Comparison of ENCODE assay signal across 26 mouse cellular contexts in genomic region chr2:84619646-84620340, GRCm38 (mm10). TPM values are rescaled to one million over a fixed set of nuclear protein-coding genes. Genes with fewer than 3 reads are reported as not detected.
DNase-seq lines count a peak whose midpoint lies in the region; ATAC-seq and TF ChIP-seq lines count a peak whose summit lies in the region.
"Had no signal": no experiment of that assay in that cellular context is flagged by ENCODE, and none has a peak within 500 bp of the region (broad histone marks: within the 10 kb centered on the region; RNA-seq: fewer than 3 reads in every experiment).

No protein-coding gene starts in this region.

- 91% methylated on average over 21 of the region's 21 CpGs for WGBS in heart, embryonic 12.5 days
- WGBS in liver, embryonic 13.5 days (ENCODE audit: insufficient replicate concordance), result 87% methylated on average over 21 of the region's 21 CpGs
- 86% methylated on average over 21 of the region's 21 CpGs for WGBS in liver, embryonic 12.5 days (ENCODE audit: insufficient replicate concordance)
- WGBS in intestine, postnatal 0 days, result 92% methylated on average over 21 of the region's 21 CpGs
- WGBS in stomach, embryonic 15.5 days, result 95% methylated on average over 21 of the region's 21 CpGs

- TF ChIP-seq CTCF in intestine, postnatal 0 days (IDR thresholded peaks at IDR 0.05; ENCODE audit: low read depth), result no peak

- peak overlapping the region; percentile 47; the same call in 1 of the 2 replicates for H3K27ac ChIP-seq in heart, embryonic 12.5 days (ENCODE audit: poor library complexity, severe bottlenecking)
- H3K27ac ChIP-seq in liver, embryonic 13.5 days, result no peak overlapping the region
- no peak overlapping the region for H3K27ac ChIP-seq in liver, embryonic 12.5 days
- peak overlapping the region; percentile 73 for H3K27ac ChIP-seq in intestine, postnatal 0 days (ENCODE audit: low read depth, low read length)
- peak overlapping the region; percentile 46; the same call in 1 of the 2 replicates for H3K27ac ChIP-seq in stomach, embryonic 15.5 days
- H3K27ac ChIP-seq: embryonic facial prominence, embryonic 13.5 days; midbrain, embryonic 12.5 days; neural tube, embryonic 12.5 days had no signal

- DNase-seq in heart, postnatal 14 days, result no peak
- no peak for DNase-seq in liver, embryonic 13.5 days
- DNase-seq in layer of hippocampus, postnatal 14 days (ENCODE audit: low spot score in 2 of 2), result no peak
- DNase-seq: adrenal gland, postnatal 36 days; cerebellum, adult 2 months; gastrocnemius, postnatal 14 days; lung, adult 18-20 months; lung, postnatal 4 days; spleen, adult 18-20 months had no signal

- H3K27me3 ChIP-seq in heart, embryonic 12.5 days (replicated peaks), result no peaks in the 10 kb centered on the region
- H3K27me3 ChIP-seq in liver, embryonic 13.5 days, result no peaks in the 10 kb centered on the region
- H3K27me3 ChIP-seq in liver, embryonic 12.5 days (replicated peaks), result no peaks in the 10 kb centered on the region
- H3K27me3 ChIP-seq in intestine, postnatal 0 days (replicated peaks; ENCODE audit: control insufficient read depth, insufficient read depth, low read length), result no peaks in the 10 kb centered on the region
- H3K27me3 ChIP-seq in stomach, embryonic 15.5 days (replicated peaks), result no peaks in the 10 kb centered on the region
- H3K27me3 ChIP-seq: embryonic facial prominence, embryonic 13.5 days; limb, embryonic 15.5 days; midbrain, embryonic 12.5 days; neural tube, embryonic 12.5 days; Patski had no signal

- H3K4me3 ChIP-seq in heart, embryonic 12.5 days, result no peak overlapping the region
- H3K4me3 ChIP-seq in liver, embryonic 13.5 days (replicated peaks), result no peak overlapping the region
- H3K4me3 ChIP-seq in liver, embryonic 12.5 days, result no peak overlapping the region
- no peak overlapping the region for H3K4me3 ChIP-seq in intestine, postnatal 0 days (ENCODE audit: low read depth, low read length)
- no peak overlapping the region for H3K4me3 ChIP-seq in stomach, embryonic 15.5 days (replicated peaks)
- H3K4me3 ChIP-seq: embryonic facial prominence, embryonic 13.5 days; limb, embryonic 15.5 days; midbrain, embryonic 12.5 days; neural tube, embryonic 12.5 days had no signal

- H3K36me3 ChIP-seq in heart, embryonic 12.5 days, result peaks cover 78% of the 10 kb centered on the region
- H3K36me3 ChIP-seq in liver, embryonic 13.5 days, result peaks cover 56% of the 10 kb centered on the region
- peaks cover 64% of the 10 kb centered on the region for H3K36me3 ChIP-seq in liver, embryonic 12.5 days
- H3K36me3 ChIP-seq in intestine, postnatal 0 days (ENCODE audit: control insufficient read depth, insufficient read depth), result peaks cover 45% of the 10 kb centered on the region
- H3K36me3 ChIP-seq in stomach, embryonic 15.5 days, result peaks cover 47% of the 10 kb centered on the region

- no peak overlapping the region for H3K4me2 ChIP-seq in heart, embryonic 12.5 days
- no peak overlapping the region for H3K4me2 ChIP-seq in liver, embryonic 13.5 days
- H3K4me2 ChIP-seq in liver, embryonic 12.5 days, result no peak overlapping the region
- no peak overlapping the region for H3K4me2 ChIP-seq in intestine, postnatal 0 days (replicated peaks; ENCODE audit: low read depth)
- no peak overlapping the region for H3K4me2 ChIP-seq in stomach, embryonic 15.5 days
- H3K4me2 ChIP-seq: embryonic facial prominence, embryonic 13.5 days; limb, embryonic 15.5 days; midbrain, embryonic 12.5 days; neural tube, embryonic 12.5 days had no signal

- peaks cover 35% of the 10 kb centered on the region for H3K4me1 ChIP-seq in heart, embryonic 12.5 days (replicated peaks)
- H3K4me1 ChIP-seq in liver, embryonic 13.5 days (replicated peaks), result peaks cover 27% of the 10 kb centered on the region
- peaks cover 31% of the 10 kb centered on the region for H3K4me1 ChIP-seq in liver, embryonic 12.5 days
- peaks cover 12% of the 10 kb centered on the region; the same call in 1 of the 2 replicates for H3K4me1 ChIP-seq in intestine, postnatal 0 days (replicated peaks; ENCODE audit: control insufficient read depth, insufficient read depth, low read length)
- H3K4me1 ChIP-seq in stomach, embryonic 15.5 days, result peaks cover 14% of the 10 kb centered on the region; the same call in 1 of the 2 replicates
- H3K4me1 ChIP-seq: midbrain, embryonic 12.5 days; neural tube, embryonic 12.5 days had no signal

- intact Hi-C loops in heart, postnatal 14 days (cut with DNase I), result loop anchor here (2.0 kb wide), 2 partner anchors 13 to 29 kb away; no protein-coding TSS in a partner anchor

- no peaks in the 10 kb centered on the region for H3K9me3 ChIP-seq in heart, embryonic 12.5 days (replicated peaks)
- H3K9me3 ChIP-seq in liver, embryonic 13.5 days (replicated peaks), result no peaks in the 10 kb centered on the region
- no peaks in the 10 kb centered on the region for H3K9me3 ChIP-seq in liver, embryonic 12.5 days (replicated peaks)
- no peaks in the 10 kb centered on the region for H3K9me3 ChIP-seq in intestine, postnatal 0 days (ENCODE audit: control insufficient read depth)
- H3K9me3 ChIP-seq in stomach, embryonic 15.5 days, result no peaks in the 10 kb centered on the region
- H3K9me3 ChIP-seq: embryonic facial prominence, embryonic 13.5 days; limb, embryonic 15.5 days; midbrain, embryonic 12.5 days; neural tube, embryonic 12.5 days had no signal

- no peak for ATAC-seq in heart, embryonic 12.5 days (ENCODE audit: insufficient number of reproducible peaks, low FRiP score)
- 0 out of 2 replicates have a peak, but pooled peaks have one; percentile 17 for ATAC-seq in liver, embryonic 13.5 days (ENCODE audit: low read depth)
- ATAC-seq in liver, embryonic 12.5 days, result no peak
- ATAC-seq in intestine, postnatal 0 days, result no peak
- ATAC-seq in stomach, embryonic 15.5 days (ENCODE audit: insufficient read depth, low FRiP score, low read depth), result no peak; the same call in 1 of the 2 replicates
- ATAC-seq: activated CD4-positive, CD25-positive, alpha-beta regulatory T cell, adult 4 months; hindbrain, embryonic 16.5 days; Patski had no signal

- H3K9ac ChIP-seq in heart, embryonic 12.5 days, result 0 out of 2 replicates have a peak overlapping the region, but pooled peaks have one; percentile 38
- H3K9ac ChIP-seq in liver, embryonic 13.5 days, result no peak overlapping the region
- H3K9ac ChIP-seq in liver, embryonic 12.5 days, result no peak overlapping the region
- H3K9ac ChIP-seq in intestine, postnatal 0 days (ENCODE audit: low read depth, low read length), result no peak overlapping the region
- H3K9ac ChIP-seq in stomach, embryonic 15.5 days, result no peak overlapping the region
- H3K9ac ChIP-seq: embryonic facial prominence, embryonic 13.5 days; limb, embryonic 15.5 days; midbrain, embryonic 12.5 days; neural tube, embryonic 12.5 days had no signal

RNA-seq across cellular contexts. Expression of gene Ctnnd1, which starts 30.8 kb away (rescaled TPM):
- 105 and 109 TPM in 2 replicates for polyA plus RNA-seq in heart, embryonic 12.5 days (2016; fragmentation: Nextera tagmentation; extraction: Ambion mirVana)
- 100 to 1,000 TPM in 1 of 2 experiments, 10 to 100 TPM in 1; 92.4 to 107 TPM for total RNA-seq in heart, postnatal 14 days (2021)
- polyA plus RNA-seq in liver, embryonic 13.5 days (2015; fragmentation: Nextera tagmentation; extraction: Ambion mirVana), result 10.8 and 16.7 TPM in 2 replicates
- 18.6 and 20.5 TPM in 2 replicates for polyA plus RNA-seq in liver, embryonic 12.5 days (2016; fragmentation: Nextera tagmentation; extraction: Ambion mirVana)
- 45.4 and 46.1 TPM in 2 replicates for polyA plus RNA-seq in intestine, postnatal 0 days (2015; fragmentation: Nextera tagmentation; extraction: Ambion mirVana)
- polyA plus RNA-seq in stomach, embryonic 15.5 days (2015; fragmentation: Nextera tagmentation; extraction: Ambion mirVana), result 60.0 and 71.9 TPM in 2 replicates
- 10 to 100 TPM; 59.1 to 68.0 TPM for total RNA-seq in layer of hippocampus, postnatal 14 days (2021)

RNA-seq across cellular contexts. Expression of gene Btbd18, which starts 39.1 kb away (rescaled TPM):
- polyA plus RNA-seq in heart, embryonic 12.5 days (2016; fragmentation: Nextera tagmentation; extraction: Ambion mirVana), result 0.10 TPM in 2 replicates
- not detected for total RNA-seq in heart, postnatal 14 days (2021)
- polyA plus RNA-seq in liver, embryonic 13.5 days (2015; fragmentation: Nextera tagmentation; extraction: Ambion mirVana), result 0.03 and 0.06 TPM in 2 replicates
- polyA plus RNA-seq in liver, embryonic 12.5 days (2016; fragmentation: Nextera tagmentation; extraction: Ambion mirVana), result 0.04 and 0.10 TPM in 2 replicates
- 0.07 TPM in 1 of 2 replicates, not detected in the other for polyA plus RNA-seq in intestine, postnatal 0 days (2015; fragmentation: Nextera tagmentation; extraction: Ambion mirVana)
- polyA plus RNA-seq in stomach, embryonic 15.5 days (2015; fragmentation: Nextera tagmentation; extraction: Ambion mirVana), result 0.18 and 0.22 TPM in 2 replicates
- total RNA-seq in layer of hippocampus, postnatal 14 days (2021), result not detected
- total RNA-seq: common myeloid progenitor, adult 5-6 weeks; gastrocnemius, postnatal 14 days; layer of hippocampus, adult 8-10 months had no signal
- polyA plus RNA-seq: cerebellum, adult 2 months; frontal cortex, adult 2 months had no signal

RNA-seq across cellular contexts. Expression of gene Selenoh, which starts 50.8 kb away (rescaled TPM):
- 279 and 282 TPM in 2 replicates for polyA plus RNA-seq in heart, embryonic 12.5 days (2016; fragmentation: Nextera tagmentation; extraction: Ambion mirVana)
- total RNA-seq in heart, postnatal 14 days (2021), result 10 to 100 TPM; 31.4 to 32.8 TPM
- polyA plus RNA-seq in liver, embryonic 13.5 days (2015; fragmentation: Nextera tagmentation; extraction: Ambion mirVana), result 143 and 145 TPM in 2 replicates
- 163 and 165 TPM in 2 replicates for polyA plus RNA-seq in liver, embryonic 12.5 days (2016; fragmentation: Nextera tagmentation; extraction: Ambion mirVana)
- polyA plus RNA-seq in intestine, postnatal 0 days (2015; fragmentation: Nextera tagmentation; extraction: Ambion mirVana), result 83.4 and 90.7 TPM in 2 replicates
- 221 and 237 TPM in 2 replicates for polyA plus RNA-seq in stomach, embryonic 15.5 days (2015; fragmentation: Nextera tagmentation; extraction: Ambion mirVana)
- total RNA-seq in layer of hippocampus, postnatal 14 days (2021), result 10 to 100 TPM; 41.7 to 46.8 TPM

RNA-seq across cellular contexts. Expression of gene Gm28635, which starts 58.0 kb away (rescaled TPM):
- not detected in 2 replicates for polyA plus RNA-seq in heart, embryonic 12.5 days (2016; fragmentation: Nextera tagmentation; extraction: Ambion mirVana)
- 10 to 100 TPM in 1 of 2 experiments, 1 to 10 TPM in 1; 4.3 to 11.7 TPM for total RNA-seq in heart, postnatal 14 days (2021)
- polyA plus RNA-seq in liver, embryonic 13.5 days (2015; fragmentation: Nextera tagmentation; extraction: Ambion mirVana), result not detected in 2 replicates
- polyA plus RNA-seq in liver, embryonic 12.5 days (2016; fragmentation: Nextera tagmentation; extraction: Ambion mirVana), result not detected in 2 replicates
- not detected in 2 replicates for polyA plus RNA-seq in intestine, postnatal 0 days (2015; fragmentation: Nextera tagmentation; extraction: Ambion mirVana)
- polyA plus RNA-seq in stomach, embryonic 15.5 days (2015; fragmentation: Nextera tagmentation; extraction: Ambion mirVana), result not detected in 2 replicates
- 1 to 10 TPM; 2.9 to 9.8 TPM for total RNA-seq in layer of hippocampus, postnatal 14 days (2021)
- total RNA-seq: adrenal gland, postnatal 36 days; gastrocnemius, postnatal 14 days had no signal
- polyA plus RNA-seq: activated CD4-positive, CD25-positive, alpha-beta regulatory T cell, adult 4 months; embryonic facial prominence, embryonic 13.5 days; frontal cortex, adult 2 months; heart, embryonic 16.5 days; hindbrain, embryonic 16.5 days; kidney, embryonic 16.5 days; limb, embryonic 15.5 days; midbrain, embryonic 12.5 days; neural tube, embryonic 12.5 days; Patski; stomach, embryonic 14.5 days had no signal

RNA-seq across cellular contexts. Expression of gene Med19, which starts 58.4 kb away (rescaled TPM):
- polyA plus RNA-seq in heart, embryonic 12.5 days (2016; fragmentation: Nextera tagmentation; extraction: Ambion mirVana), result 28.8 and 30.3 TPM in 2 replicates
- 10 to 100 TPM; 13.9 to 15.0 TPM for total RNA-seq in heart, postnatal 14 days (2021)
- polyA plus RNA-seq in liver, embryonic 13.5 days (2015; fragmentation: Nextera tagmentation; extraction: Ambion mirVana), result 22.8 and 26.2 TPM in 2 replicates
- polyA plus RNA-seq in liver, embryonic 12.5 days (2016; fragmentation: Nextera tagmentation; extraction: Ambion mirVana), result 27.2 and 28.1 TPM in 2 replicates
- polyA plus RNA-seq in intestine, postnatal 0 days (2015; fragmentation: Nextera tagmentation; extraction: Ambion mirVana), result 20.6 and 21.0 TPM in 2 replicates
- polyA plus RNA-seq in stomach, embryonic 15.5 days (2015; fragmentation: Nextera tagmentation; extraction: Ambion mirVana), result 31.1 and 34.5 TPM in 2 replicates
- 10 to 100 TPM; 31.4 to 32.0 TPM for total RNA-seq in layer of hippocampus, postnatal 14 days (2021)

Comparison
In these comparisons a context has a peak if more than half of its experiments do, and no peak if none do; other contexts are left out.
1. H3K27ac ChIP-seq: peak in heart, embryonic 12.5 days (single experiment), intestine, postnatal 0 days (single experiment) and stomach, embryonic 15.5 days (single experiment); none in liver, embryonic 13.5 days (single experiment) and liver, embryonic 12.5 days (single experiment).